Mouse (Mus musculus) kidney, postnatal 0 days (tissue): ENCODE results near the gene Arl8a. TPM values are rescaled to one million over a fixed set of nuclear protein-coding genes. Genes with fewer than 3 reads are reported as not detected.

Experiments used
- ATAC-seq: fragments of 200-750 bp; cut with Nextera tagmentation; replicated peaks from 2 replicates; pipeline ENCODE4 v1.8.0; 2017; ENCODE audit warnings: low read depth, moderate number of reproducible peaks, moderate TSS enrichment, moderate library complexity; ENCODE audit not compliant: low FRiP score
- DNase-seq: peaks from one replicate; pipeline ENCODE4 v3.0.0-alpha.2; 2016; ENCODE audit warnings: low spot score
- H3K27ac ChIP-seq: fragments of 300-500 bp; sonication (generic); 2 replicates; pipeline ENCODE4 v1.5.1; 2014; ENCODE audit warnings: mild to moderate bottlenecking
- H3K27me3 ChIP-seq: fragments of 300-500 bp; sonication (generic); 2 replicates; pipeline ENCODE4 v1.6.1; 2014; ENCODE audit warnings: low read length, mixed read lengths; ENCODE audit not compliant: insufficient read depth
- H3K36me3 ChIP-seq: fragments of 300-500 bp; sonication (generic); 2 replicates; pipeline ENCODE4 v1.6.1; 2014; ENCODE audit warnings: low read length, mixed read lengths; ENCODE audit not compliant: insufficient read depth
- H3K4me1 ChIP-seq: fragments of 300-500 bp; sonication (generic); replicated peaks from 2 replicates; pipeline ENCODE4 v1.6.1; 2014; ENCODE audit warnings: antibody characterized with exemption, low read length, mixed read lengths; ENCODE audit not compliant: insufficient read depth
- H3K4me2 ChIP-seq: fragments of 300-500 bp; sonication (generic); 2 replicates; pipeline ENCODE4 v1.6.1; 2014; ENCODE audit warnings: mild to moderate bottlenecking, low read length, moderate library complexity, mixed read lengths
- H3K4me3 ChIP-seq: fragments of 300-500 bp; sonication (generic); replicated peaks from 2 replicates; pipeline ENCODE4 v1.5.1; 2014; ENCODE audit warnings: low read depth, low read length
- H3K9ac ChIP-seq: fragments of 300-500 bp; sonication (generic); 2 replicates; pipeline ENCODE4 v1.6.1; 2014; ENCODE audit warnings: low read depth, low read length
- H3K9me3 ChIP-seq: fragments of 300-500 bp; sonication (generic); replicated peaks from 2 replicates; pipeline ENCODE4 v1.6.1; 2016; ENCODE audit warnings: low read length, inconsistent platforms, mixed read lengths
- CTCF ChIP-seq: IDR thresholded peaks from 2 replicates; pipeline ENCODE4 v1.5.1; 2016; ENCODE audit warnings: antibody characterized with exemption, low read depth, mild to moderate bottlenecking, moderate library complexity
- WGBS: fragments of 180-500 bp; shearing (Covaris S2); extraction: QIAGEN DNeasy Blood & Tissue Kit; methylation state at CpG from one replicate; pipeline ENCODE4 v1.1.7; 2014; 5-methylcytosine and 5-hydroxymethylcytosine counted together
- polyA plus RNA-seq: library from polyadenylated mRNA; unstranded; fragments of >200 nt; fragmentation: Nextera tagmentation; extraction: Ambion mirVana; gene quantifications from 2 replicates; pipeline ENCODE4 v1.2.1, GENCODE M21; 2015

Arl8a gene
- polyA plus RNA-seq, 1 experiment from 2014 or later = 49.3 TPM

GRCm38 (mm10) chr1:135131560-135131959 is 15.1 kb upstream of the Arl8a start:
- Histone ChIP-seq H3K9ac (no peak overlapping the region), H3K9me3 (no peaks in the 10 kb centered on the region), H3K4me2 (no peak overlapping the region), H3K27ac (no peak overlapping the region), H3K27me3 (no peaks in the 10 kb centered on the region), H3K4me3 (no peak overlapping the region), H3K36me3 (no peaks in the 10 kb centered on the region), H3K4me1 (peaks cover 13% of the 10 kb centered on the region; the same call in 1 of the 2 replicates)
- DNase-seq = no peak
- ATAC-seq = no peak
- 33% methylated on average over 8 of the region's 8 CpGs for WGBS
- TF ChIP-seq CTCF = no peak

DNA sequence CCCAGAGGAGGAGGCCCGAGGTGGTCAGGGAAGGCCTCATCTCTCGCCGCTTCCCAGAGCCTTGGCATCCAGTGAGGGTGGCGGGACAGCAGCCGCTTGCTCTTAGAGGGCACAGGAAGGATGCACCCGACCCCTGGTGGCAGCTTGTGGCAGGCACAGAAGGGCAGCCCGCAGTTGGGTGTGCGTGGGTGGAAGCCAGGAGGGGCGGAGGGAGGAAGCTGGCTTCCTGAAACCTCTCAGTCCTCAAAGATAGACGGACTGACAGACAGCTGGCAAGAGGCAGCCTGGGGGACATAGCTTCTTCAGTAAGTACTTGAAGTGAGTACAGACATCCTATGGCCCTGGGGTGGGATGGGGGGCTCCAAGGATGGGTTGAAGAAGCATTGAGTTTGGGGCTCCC is 14.2 kb upstream of the Arl8a start, which contains the start of gene Ptpn7:
Ptpn7 (plus strand) TSS at position 228 of the 400 bp plus-strand sequence.
- H3K4me3 ChIP-seq = no peak within 1 kb of the TSS
- no peaks in the 10 kb centered on the region for H3K36me3 ChIP-seq
- H3K4me1 ChIP-seq = peaks cover 7% of the 10 kb centered on the region; the same call in 1 of the 2 replicates
- no peak within 1 kb of the TSS for H3K4me2 ChIP-seq
- no peak within 1 kb of the TSS for H3K27ac ChIP-seq
- 21% methylated on average over 10 of the region's 10 CpGs for WGBS
- peak; percentile 64; the same call in 1 of the 2 replicates for ATAC-seq
- no peaks in the 10 kb centered on the region for H3K27me3 ChIP-seq
- peak; percentile 87 for TF ChIP-seq CTCF
- H3K9ac ChIP-seq = no peak within 1 kb of the TSS
- no peaks in the 10 kb centered on the region for H3K9me3 ChIP-seq
- peak; percentile 86 for DNase-seq

GRCm38 (mm10) chr1:135132893-135133369 is 13.7 kb upstream of the Arl8a start:
- 79% methylated on average over 9 of the region's 9 CpGs for WGBS
- Histone ChIP-seq H3K36me3 (no peaks in the 10 kb centered on the region), H3K9me3 (no peaks in the 10 kb centered on the region), H3K4me2 (no peak overlapping the region), H3K4me3 (no peak overlapping the region), H3K9ac (no peak overlapping the region), H3K27ac (no peak overlapping the region), H3K4me1 (peaks cover 5% of the 10 kb centered on the region; the same call in 1 of the 2 replicates), H3K27me3 (no peaks in the 10 kb centered on the region)
- ATAC-seq = no peak
- TF ChIP-seq CTCF = no peak
- DNase-seq = no peak

DNA sequence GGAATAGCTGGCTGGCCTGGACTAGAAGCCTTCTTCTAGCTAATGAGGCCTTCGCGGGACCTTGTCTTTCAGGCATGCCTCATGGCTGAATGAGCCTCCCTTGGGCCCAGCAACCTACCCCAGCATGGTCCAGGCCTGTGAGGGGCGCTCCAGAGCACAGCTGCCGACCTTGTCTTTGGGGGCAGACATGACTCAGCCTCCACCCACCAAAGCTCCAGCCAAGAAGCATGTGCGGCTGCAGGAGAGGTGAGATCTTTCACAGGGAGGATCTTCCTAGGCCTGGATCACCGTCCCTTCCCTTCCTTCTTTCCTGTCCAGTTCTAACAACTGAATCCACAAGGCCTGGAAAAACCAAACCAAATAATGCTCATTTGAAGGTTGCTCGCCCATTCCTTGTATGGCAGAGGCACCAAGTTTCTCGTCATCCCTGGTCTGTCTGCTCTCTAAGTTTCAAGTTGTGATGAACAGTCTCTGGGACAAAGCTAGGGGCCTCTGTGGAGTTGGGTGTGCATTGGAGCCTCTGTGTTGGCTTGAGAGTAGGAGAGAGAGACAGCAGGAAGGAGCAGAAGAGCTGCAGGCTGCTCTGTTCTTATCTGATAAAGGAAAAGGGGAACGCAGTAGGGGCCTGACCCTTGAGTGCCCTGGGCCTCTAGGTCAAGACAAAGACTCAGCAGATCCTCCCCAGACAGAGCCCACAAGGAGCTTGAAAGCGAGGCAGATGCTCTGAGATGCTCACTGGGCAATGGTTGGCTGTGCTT is 12.8 kb upstream of the Arl8a start:
- ATAC-seq = no peak
- 80% methylated on average over 10 of the region's 10 CpGs for WGBS

DNA sequence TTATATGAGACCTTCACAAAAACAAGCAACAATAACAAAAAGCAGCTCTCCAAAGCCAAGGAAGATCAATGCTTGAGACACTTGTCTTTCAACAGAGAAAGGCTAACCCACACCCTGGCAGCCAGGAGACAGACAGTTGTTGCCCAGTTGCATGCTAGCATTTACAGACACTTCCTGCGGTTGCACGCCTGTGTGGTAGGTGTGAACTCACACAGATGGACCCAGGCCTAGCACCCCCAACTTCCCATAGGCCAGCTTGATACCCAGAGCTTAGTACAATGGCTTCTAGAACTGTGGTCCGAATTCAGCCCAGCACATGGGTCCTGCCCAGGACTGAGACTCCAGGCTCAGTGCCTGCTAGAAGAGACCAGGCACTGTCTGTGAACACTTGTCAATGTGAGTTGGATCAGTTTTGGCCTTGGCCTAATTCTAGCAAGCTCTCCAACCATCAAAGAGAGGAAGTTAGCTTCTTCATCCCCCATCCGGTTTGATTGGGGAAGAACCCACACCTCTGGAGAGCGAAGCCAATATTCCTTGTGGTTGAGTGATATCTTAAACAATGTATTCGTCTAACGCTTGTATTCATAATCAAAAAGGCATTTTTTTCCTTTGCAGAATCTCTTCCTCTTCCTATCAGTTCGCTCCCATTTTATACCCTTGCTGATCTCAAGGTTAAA is 11.4 kb upstream of the Arl8a start:
- no peak for DNase-seq
- Histone ChIP-seq H3K27me3 (no peaks in the 10 kb centered on the region), H3K27ac (no peak overlapping the region), H3K4me1 (peaks cover 3% of the 10 kb centered on the region; the same call in 1 of the 2 replicates), H3K36me3 (no peaks in the 10 kb centered on the region), H3K4me2 (no peak overlapping the region), H3K9me3 (no peaks in the 10 kb centered on the region), H3K9ac (no peak overlapping the region), H3K4me3 (no peak overlapping the region)
- 89% methylated on average over 8 of the region's 8 CpGs for WGBS
- ATAC-seq = no peak
- no peak for TF ChIP-seq CTCF

More for the DNA sequence above, 12.8 kb upstream of the Arl8a start:
- Histone ChIP-seq H3K9ac (no peak overlapping the region), H3K27ac (no peak overlapping the region), H3K9me3 (no peaks in the 10 kb centered on the region), H3K4me1 (peaks cover 3% of the 10 kb centered on the region; the same call in 1 of the 2 replicates), H3K36me3 (no peaks in the 10 kb centered on the region), H3K4me2 (no peak overlapping the region), H3K27me3 (no peaks in the 10 kb centered on the region), H3K4me3 (no peak overlapping the region)
- TF ChIP-seq CTCF = no peak
- DNase-seq = no peak

DNA sequence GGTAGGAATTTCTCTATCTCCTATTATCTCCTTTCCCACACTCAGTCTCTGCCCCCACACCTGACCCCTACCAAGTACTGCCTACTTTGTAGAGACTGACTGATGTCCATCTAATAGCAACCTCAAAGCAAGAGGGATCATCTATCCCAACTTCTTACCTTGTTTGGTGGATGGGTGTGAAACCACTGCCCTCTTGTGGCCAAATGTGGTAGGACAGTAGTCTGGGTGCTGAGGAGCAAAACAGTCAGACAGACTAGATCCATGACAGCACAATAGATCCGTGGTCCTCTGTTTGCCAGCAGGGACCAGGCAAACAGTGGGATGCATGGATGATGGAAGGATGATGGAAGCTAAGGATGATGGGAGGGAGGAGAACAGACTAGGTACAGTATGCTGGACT is 10.1 kb upstream of the Arl8a start:
- Histone ChIP-seq H3K9me3 (no peaks in the 10 kb centered on the region), H3K27me3 (no peaks in the 10 kb centered on the region), H3K9ac (no peak overlapping the region), H3K4me1 (peaks cover 3% of the 10 kb centered on the region; the same call in 1 of the 2 replicates), H3K36me3 (no peaks in the 10 kb centered on the region), H3K27ac (no peak overlapping the region), H3K4me2 (no peak overlapping the region), H3K4me3 (no peak overlapping the region)
- DNase-seq (peak; percentile 71), ATAC-seq (no peak)
- WGBS = 10% methylated on average over 1 of the region's 1 CpGs
- TF ChIP-seq CTCF = peak; percentile 99
